Mouse (Mus musculus) kidney, postnatal 36 days (tissue): ENCODE measurements around the gene Alg11.

Experiments used
- DNase-seq, 2 experiments: peaks; one replicate each; pipeline ENCODE4 v3.0.0; 2021 to 2022; ENCODE audit warnings: mixed read lengths in 2 of 2

Gene Alg11

DNA sequence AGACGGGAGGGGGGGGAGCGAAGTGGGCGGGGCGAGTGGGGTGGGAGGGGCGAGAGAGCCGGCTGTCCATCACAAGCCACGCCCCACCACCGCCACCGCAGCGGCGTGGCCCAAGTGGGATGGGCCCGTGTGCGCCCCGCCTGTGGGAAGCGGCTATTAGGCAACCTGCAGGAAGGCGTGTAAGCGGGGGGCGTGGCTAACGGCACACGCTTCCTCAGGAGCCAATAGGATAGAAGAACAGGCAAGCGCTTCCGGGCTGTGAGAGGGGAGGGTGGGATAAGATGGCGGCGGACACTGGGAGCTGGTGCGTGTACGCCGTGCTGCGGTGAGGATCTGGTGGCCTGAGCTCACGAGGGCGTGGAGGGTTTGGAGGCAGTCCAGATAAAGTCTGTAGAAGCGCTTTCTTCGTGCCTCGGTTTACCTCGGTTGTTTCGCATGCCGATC is at the start of gene Alg11:
TSS of gene Alg11 (plus strand) at position 276 of the 444 bp plus-strand sequence.
- DNase-seq, result peak; percentile 98 to 99

DNA sequence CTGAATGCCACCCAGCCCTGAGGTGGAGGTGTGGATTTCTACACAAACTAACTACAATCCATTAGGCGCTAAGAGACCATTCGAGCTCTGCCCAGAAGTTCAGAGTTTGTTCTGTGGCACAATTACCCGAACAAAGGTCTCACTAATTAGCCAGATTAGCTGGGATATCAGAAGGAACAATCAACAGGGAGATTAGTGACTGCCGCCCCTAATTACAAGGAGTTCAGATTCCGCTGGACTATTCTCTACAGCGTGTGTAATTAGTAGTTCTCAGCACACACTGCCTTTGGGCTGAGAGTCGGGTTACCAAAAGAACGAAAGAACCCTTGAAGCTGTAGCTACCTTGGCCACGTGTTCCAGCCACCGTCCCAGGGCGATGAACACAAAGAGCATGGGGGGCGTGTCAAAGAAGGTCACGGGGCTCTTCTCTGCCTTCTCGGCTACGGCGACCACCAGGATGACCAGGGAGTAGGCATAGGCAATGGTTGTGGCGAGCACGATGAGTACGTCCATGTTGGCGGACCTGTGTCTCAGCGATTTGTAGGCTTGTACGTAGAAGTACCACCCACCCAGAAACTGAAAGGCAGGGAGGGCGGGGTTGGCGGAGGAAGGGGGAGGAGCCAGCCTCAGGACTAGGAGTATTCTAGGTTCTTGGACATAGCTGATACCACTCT is 47.4 kb upstream of the Alg11 start:
- no peak for DNase-seq

- DNase-seq, result peak; percentile 57 to 71
Observed at GRCm38 (mm10) chr8:22017731-22018130, 42.8 kb upstream of the Alg11 start.

DNA sequence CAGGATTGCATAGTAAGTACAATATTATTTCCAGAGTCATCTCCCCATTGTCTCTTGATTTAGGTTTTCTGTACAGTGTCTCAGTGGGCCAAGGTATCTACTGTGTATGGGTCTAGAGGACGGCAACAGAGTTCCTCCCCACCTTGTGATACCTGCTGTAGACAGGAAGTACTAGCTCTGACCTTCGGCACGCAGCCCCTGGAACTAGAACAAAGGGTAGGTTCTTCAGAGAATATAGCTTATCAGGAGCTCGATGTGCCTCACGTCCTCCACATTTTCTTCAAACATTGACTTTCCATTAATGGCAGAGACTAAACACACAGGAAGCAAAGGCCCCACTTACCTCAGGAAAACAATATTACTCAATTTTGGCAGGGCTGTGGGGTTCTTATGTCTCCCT is 41.0 kb upstream of the Alg11 start:
- no peak for DNase-seq

DNA sequence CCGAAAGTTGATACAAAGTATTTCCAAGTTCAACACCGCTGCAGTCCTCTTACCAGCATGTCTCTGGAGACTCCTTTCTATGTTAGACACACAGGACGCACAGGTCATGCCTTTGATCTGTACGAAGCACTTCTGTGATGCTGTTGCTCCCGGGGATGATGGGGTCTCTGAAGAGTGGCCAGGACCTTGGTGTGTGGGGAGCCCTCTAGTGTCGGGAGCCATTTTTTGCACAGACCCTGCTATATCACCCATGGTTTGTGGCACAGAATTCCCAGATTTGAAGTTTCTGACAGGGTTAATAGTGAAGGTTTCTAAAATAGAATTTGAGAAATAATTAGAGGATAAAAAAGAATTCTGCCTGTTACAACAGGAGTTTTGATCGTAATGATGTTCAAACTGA is 38.3 kb upstream of the Alg11 start:
- no peak for DNase-seq

DNA sequence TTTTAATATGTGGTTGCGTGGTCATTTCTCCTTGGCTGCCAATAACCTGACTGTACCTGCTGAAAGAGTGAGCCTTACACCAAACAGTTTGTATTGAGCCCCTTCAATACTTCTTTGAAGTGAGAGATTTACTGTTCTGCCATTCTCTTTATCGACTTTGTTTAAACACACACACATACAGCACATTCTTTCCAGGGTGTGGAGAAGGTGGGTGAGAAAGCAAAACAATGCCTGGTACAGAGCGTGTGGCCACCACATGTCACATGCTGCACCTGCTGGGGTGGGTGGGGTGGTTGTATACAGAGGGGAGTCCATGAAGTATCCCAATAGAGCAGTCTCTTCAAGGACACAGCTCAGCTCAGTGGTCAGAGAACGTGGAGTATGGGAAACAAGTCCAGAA is 35.3 kb upstream of the Alg11 start:
- DNase-seq, result no peak

DNA sequence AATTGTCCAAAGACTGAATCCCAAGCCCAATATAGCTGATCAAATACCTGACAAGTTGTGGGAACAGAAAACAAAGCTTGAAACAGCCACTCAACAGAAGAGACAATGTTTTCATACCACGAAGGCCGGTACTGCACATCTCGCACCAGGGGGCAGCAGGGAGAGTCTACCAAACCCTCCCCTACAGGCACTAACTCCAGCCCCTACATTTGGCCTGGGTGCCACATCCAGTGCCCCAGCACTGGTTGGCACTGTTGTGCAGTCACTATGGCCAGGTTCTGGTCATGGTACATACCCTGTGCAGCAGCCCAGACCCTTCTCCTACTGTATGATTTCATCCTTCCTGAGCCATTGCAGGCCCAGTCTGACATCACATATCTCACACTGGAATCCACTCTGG is 31.5 kb upstream of the Alg11 start:
- no peak for DNase-seq

DNA sequence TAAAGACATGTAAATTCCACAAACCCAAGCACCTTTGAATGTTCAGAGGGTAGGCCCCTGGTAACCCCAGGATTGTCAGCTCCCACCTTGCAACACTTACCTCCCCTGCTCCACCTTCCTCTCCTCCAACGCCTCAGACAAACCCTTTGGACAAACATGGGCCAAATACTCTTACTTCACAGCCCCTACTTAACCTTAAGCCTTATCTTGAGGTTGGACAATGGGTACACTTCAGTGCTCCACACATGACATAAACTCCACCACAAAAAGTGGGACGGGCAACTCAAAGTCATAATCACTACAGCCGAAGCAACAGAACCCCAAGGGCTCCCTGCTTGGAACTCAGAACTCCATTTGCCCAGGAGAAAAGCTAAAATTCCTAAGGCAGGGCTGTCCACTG is 29.5 kb upstream of the Alg11 start:
- no peak for DNase-seq

DNA sequence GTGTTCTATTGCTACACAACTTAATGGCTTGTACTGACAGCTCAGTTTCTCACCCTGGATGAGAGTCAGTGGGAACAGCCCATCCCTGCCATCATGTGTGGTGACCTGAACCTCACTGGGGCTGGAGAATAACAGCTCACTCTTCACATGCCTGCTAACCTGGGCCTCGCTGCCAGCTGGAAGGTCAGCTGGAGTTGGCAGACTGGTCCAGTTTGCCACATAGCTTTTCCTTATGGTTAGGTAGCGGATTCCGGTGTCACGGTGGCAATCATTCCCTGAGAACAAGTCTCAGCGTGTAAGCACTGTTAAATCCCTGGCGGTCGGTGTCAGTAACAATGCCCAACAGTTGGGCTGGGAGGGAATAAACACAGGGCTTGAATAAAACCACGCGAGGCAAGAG is 24.4 kb upstream of the Alg11 start:
- no peak for DNase-seq

DNA sequence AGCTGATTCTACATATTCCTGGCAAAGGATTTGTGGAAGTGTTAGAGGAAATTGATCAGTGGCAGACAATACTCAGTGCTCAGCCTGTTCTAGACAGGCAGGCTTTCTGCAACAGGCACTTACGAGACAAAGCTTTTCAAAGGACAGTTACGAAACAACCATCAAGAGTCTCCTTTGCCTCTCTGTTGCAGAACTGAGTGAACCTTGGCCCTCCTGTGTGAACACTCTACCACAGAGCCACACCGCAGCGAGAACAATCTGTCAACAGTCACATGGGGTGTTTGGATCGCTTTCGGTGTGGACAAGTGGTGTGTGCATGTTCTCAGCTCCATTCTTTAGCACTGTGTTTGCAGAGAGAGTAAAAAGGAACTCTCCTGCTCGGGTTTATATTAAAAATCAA is 23.5 kb upstream of the Alg11 start:
- DNase-seq, result peak; percentile 50 to 65

DNA sequence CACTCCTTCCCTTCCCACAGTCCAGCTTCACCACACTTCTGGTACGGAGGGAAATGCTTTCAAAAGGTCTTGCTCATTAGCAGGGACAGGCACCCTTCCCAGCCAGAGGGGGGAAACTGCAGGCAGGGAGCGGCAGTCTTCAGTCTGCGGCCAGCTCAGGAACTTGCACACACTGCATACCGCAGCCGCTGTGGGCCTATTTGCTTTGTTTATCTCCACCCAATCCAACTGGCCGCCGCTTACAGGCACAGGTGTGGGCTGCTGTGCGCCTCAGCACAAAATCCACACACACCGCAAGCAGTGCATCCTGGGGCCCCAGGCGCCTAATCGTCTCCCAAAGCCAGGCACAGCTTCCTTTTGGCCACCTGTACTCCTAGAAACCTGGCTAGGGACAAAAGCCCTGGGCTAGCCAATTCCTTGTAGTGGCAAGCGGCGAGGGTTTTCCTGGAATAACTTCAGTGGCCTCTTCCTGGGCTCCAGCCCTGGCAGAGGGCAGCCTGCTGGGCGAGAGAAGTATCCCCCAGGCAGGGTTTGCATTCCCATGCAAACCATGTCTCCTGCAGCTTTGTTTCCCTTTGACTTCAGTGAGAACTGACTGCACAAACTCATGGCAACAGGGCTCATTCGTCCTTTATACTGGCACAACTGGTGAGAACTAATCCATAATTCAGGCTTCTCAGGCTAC is 20.9 kb upstream of the Alg11 start:
- DNase-seq, result peak in 1 of 2 experiments; percentile 4

DNA sequence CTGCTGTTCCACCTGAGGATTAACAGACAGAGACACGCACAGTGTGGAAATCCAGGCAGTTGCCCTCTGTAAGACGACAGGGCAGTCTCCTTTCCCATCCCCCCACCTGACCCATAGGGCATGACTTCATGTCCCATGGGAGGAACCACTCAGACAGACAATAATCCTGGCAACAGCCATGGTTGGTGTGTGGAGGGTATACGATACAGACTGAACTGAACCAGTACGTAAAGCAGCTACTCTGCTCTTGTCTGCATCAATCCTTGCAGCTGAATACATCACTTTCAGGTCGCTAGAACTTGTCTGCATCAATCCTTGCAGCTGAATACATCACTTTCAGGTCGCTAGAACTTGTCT is 20.4 kb upstream of the Alg11 start:
- no peak for DNase-seq

- no peak for DNase-seq
Observed at GRCm38 (mm10) chr8:22042515-22042914, 18.0 kb upstream of the Alg11 start.

- DNase-seq, result no peak
Observed at GRCm38 (mm10) chr8:22043706-22044105, 16.8 kb upstream of the Alg11 start.

GRCm38 (mm10) chr8:22047699-22048464 is 12.6 kb upstream of the Alg11 start:
- DNase-seq, result peak; percentile 55 to 87

DNA sequence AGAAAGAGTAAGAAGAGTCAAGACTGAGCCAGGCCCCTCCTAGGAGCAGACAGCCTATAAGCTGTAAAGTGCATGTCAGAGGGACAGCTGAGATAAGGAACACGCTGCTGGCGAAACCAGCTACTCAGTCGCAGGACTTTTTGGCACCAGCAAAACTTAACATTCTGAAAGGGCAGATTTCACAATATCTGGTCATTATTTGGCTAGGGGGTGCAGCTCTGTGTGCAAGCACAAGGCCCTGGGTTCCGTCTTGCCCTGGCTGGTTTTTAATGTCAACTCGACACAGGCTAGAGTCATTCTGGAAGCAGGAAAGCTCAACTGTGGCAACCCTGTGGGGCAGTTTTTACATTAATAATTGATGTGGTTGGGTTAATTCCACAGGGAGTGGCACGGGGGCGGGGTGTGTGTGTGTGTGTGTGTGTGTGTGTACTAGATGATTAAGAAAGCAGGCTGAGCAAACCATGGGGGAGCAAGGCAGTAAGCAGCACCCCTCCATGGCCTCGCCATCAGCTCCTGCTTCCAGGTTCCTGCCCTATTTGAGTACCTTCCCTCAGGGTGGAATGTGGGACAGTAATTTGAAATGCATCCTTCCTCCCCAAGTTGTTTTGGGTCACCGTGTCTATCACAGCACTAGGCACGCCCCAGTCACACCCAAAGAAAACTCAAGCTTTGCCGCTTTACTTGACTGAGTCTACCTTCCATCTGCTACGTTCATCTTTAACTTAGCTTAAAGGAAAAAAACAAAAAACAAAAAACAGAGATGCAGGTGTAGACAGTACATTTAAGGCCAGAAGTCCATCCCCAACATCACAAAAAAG is 5.6 kb upstream of the Alg11 start:
- peak in 1 of 2 experiments; percentile 16 for DNase-seq

GRCm38 (mm10) chr8:22055492-22055877 is 5.0 kb upstream of the Alg11 start:
- no peak for DNase-seq

DNA sequence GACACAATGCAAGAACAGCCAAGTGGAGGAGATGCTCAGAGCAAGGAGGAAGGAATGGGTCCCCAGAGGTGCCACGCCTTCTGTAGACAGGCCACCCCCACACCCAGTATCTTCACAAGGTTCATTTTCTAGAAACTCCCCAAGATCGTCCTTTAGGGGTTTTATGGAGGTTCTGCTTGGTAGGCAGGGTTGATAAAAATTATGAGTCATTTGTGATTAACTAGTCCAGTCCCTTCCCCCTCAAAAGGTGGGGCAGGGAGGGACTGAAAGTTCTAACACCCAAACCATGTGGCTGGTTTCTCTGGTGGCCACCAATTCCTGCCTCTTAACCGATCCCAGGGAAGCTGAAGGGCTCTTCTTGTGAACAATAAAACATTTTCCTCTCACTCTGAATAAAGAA is 3.7 kb upstream of the Alg11 start:
- DNase-seq, result no peak

- no peak for DNase-seq
Observed at GRCm38 (mm10) chr8:22058368-22058767, 2.2 kb upstream of the Alg11 start.

DNA sequence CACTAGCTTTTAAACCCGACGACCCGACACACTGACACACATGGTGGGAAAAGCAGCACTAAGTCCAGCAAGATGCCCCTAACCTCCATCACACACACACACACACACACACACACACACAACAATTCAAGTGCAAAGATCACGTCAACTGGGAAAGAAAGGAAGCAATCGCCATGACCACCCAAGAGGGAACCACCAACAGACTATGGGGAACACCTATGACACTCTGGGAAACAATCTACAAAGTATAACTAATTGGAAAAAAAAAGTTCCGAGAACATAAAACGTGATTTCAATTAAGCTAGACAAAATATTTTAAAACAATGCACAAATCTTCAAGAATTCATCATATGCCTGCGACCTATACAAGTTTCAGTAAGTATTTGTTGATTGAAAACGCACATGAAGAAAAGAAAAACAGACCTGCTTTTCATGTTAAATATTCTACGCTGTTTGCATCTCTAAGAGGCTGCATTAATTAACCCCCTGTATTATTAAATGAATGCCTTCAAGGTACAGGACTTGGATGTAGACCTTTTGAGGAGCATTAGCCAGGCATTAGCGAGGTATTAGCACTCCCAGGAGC is 1.3 kb upstream of the Alg11 start:
- DNase-seq, result peak in 1 of 2 experiments; percentile 5

GRCm38 (mm10) chr8:22059821-22060445 is 588 bp upstream of the Alg11 start, which contains the start of gene Atp7b:
Gene Atp7b, minus strand, starts transcription at chr8:22060305.
- DNase-seq, result peak; percentile 75 to 84

DNA sequence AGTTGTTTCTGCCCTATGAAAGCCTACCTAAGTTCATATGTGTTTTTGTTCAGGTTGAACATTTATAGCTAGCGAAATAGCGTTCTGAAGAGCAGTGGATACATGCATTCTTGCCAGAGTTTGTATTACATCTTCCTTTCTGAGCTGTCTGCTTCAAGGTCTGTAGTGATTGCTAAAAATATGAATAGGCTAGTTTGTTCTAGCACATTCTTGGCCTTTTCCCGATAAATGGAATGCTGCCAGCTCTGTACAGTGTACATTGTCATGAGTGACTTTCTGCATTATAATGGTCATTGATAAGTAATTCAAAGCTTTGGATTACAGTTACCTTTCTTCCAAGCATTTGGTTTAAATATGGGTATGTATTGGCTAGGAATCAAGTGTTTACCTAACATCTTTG is 605 bp downstream of the Alg11 start:
- DNase-seq, result no peak
